Mouse (Mus musculus) layer of hippocampus, adult 11-12 months (tissue): ENCODE results near the gene Kcng4.
A peak's percentile ranks its signal among the peaks of the same experiment; 100 is the strongest.

ENCODE experiments used
- DNase-seq: peaks from one replicate; pipeline ENCODE4 v3.0.0; 2022; ENCODE audit warnings: low spot score

The Kcng4 gene

GRCm38 (mm10) chr8:119616358-119616757, 19.1 kb downstream of the Kcng4 start:
- DNase-seq, result no peak

GRCm38 (mm10) chr8:119615096-119615495, 20.4 kb downstream of the Kcng4 start:
- no peak for DNase-seq

- DNase-seq, result no peak
Measured at GRCm38 (mm10) chr8:119612471-119612870, 23.0 kb downstream of the Kcng4 start, which contains the start of gene Adad2. Gene Adad2 (plus strand): TSS chr8:119612747.

- DNase-seq, result no peak
Measured at GRCm38 (mm10) chr8:119606224-119606623, 29.3 kb downstream of the Kcng4 start.

GRCm38 (mm10) chr8:119604996-119605395, 30.5 kb downstream of the Kcng4 start, which contains the start of gene Taf1c:
Gene Taf1c (minus strand): TSS chr8:119605222.
- peak; percentile 93 for DNase-seq

DNA sequence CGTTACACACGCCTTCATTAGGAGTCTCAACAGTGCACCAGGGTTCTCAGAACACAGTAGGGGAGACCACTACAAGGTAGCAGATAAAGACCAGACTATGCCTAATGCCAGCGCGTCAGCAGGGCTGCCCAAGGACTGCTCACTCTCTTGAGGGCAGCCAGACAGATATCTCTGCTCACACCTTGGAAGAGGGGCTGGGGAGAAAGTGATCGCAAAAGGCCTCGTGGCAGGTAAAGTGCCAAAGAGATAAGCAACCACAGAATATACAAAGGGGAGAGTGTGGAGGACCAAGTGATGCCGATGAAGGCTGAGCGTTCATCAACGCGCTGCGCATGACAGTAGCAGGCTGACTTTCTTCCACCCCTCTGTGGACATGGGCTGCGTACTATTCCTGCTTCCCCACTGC, 31.1 kb downstream of the Kcng4 start:
- DNase-seq, result no peak

DNA sequence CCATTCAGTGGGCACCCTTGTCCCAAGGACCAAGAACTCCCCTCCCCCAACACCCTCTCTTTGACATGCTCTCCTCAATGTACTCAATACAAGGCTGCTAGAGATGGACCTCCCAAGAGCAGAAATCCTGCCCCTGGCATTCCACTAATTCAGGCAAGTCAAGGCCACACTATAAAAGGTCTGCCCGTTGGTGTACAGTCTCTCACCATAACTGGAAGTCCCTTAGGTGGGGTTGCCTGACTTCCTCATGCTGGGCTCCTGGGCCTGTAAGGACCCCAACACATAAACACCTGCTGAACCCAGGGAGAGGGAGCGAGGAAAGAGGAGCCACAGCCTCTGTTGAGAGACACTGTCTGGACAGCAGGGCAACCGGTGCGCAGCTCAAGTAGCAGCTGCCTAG, 31.7 kb downstream of the Kcng4 start:
- no peak for DNase-seq

DNA sequence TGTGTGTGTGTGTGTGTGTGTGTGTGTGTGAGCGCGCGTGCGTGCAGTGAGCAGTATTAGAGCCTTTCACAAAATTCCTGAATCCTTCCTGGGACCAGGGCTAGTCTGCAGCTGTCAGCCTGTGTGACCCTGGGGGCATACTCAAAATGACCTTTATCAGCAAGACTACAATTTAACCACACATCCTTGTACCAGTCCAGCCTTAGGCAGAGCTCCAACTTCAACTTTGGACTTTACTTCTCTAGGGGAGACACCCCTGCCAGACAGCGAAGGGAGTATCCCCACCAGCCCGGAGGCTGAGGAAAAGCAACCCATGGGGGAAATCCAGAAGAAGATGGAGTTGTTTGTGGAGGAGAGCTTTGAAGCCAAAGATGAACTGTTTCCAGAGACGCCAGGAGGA, 44.0 kb downstream of the Kcng4 start:
- no peak for DNase-seq

- no peak for DNase-seq
Measured at GRCm38 (mm10) chr8:119590348-119590747, 45.1 kb downstream of the Kcng4 start.

DNA sequence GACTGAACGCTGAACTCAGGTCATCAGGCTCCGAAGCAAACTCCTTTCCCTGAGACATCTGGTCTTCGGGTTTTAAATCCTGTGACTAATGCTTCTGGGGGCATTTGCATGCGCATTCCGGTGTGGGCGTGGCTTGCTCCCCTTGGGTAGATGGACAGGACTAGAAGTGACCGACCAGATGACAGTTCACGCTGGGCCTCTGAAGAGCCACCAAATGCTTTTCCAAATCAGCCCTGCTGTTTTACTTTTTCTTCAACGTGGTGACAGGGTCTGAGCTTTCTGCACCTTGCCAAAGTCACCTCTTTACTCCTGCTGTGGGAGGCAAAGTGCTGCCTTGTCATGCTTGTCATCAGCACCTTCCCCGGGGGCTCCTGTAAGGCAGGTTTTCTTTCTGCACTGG, 46.6 kb downstream of the Kcng4 start:
- DNase-seq, result no peak

DNA sequence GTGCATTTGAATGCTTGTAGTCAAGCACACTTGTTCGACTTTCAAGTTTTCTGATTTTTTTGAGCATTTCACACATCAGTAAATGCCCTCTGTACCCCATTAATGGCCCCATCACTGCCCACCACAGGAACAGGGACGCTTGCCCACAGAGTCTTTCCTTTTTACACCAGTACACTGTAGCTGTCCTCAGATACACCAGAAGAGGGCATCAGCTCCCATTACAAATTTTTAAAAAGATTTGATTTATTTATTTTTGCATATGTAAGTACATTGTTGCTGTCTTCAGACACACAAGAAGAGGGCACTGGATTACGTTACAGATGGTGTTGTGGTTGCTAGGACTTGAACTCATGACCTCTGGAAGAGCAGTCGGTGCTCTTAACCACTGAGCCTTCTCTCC, 47.2 kb downstream of the Kcng4 start:
- DNase-seq, result no peak

DNA sequence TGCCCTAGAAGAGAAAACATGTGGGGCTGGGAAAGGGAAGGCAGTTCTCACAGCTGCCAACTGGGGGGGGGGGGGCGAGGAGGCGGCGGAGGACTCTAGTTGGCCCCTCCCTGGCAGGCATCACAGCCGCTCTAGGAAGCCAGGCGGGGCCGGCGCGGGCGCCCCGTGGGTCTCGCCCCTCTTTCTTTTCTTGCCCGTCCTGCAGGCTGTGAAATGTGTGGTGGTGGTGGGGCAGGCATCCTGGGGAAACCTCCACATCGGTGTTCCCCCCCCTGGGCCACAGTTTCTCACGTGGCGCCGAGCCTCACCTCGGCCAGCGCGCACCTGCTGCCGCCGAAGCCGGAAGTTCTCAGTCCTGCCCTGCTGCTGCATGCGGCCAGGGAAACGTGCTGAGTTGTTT, 49.6 kb downstream of the Kcng4 start:
- no peak for DNase-seq

DNA sequence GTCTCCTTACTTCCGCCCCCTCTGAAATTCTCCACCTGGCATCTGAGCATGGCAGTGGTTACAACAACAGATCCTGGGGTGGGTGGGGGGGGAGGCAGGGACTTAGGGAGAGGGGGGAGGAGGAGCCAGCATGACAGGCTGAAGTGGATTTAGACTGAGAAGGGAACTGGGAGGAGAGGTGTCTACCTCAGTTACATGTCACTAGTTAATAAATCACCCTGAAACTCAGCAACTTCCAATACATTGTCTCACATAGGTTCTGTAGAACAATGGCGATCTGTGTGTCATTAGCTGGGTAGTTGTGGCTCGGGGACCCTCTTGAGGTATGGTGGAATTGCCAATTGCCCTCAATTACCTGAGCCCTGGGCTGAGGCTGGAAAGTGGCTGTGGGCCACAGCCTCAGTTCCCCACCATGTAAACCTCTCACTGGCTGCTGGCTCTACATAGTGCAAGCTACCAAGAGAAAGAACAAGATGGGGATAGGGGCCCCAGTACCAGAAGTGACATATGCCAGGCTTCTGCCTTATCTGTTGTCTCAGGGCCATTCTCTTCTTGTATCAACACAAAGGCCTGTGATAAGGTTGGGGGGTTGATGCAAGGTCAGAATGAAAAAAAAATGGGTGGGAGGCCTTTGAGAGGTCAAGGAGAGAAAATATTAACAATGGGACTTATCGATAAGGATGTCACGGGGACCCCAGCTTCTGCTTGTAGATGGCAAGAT, 54.9 kb downstream of the Kcng4 start:
- DNase-seq, result no peak

DNA sequence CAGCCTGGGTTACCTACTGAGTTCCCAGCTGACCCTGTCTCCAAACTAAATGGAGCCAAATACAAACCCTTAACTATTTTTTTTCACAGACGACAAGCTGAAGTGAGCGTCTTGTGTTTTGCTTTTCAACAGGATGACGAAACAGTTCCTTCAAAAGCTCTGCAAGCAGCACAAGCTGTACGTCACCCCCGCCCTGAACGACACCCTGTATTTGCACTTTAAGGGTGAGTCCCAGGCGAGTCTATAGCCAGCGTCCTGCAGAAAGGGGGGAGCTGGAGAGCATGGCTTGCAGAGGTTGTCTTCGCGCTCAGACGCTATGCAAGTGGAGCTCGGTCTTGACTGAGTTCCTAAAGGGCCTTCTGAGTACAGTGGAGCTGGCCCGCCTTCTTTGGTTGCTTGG, 56.4 kb downstream of the Kcng4 start:
- no peak for DNase-seq

DNA sequence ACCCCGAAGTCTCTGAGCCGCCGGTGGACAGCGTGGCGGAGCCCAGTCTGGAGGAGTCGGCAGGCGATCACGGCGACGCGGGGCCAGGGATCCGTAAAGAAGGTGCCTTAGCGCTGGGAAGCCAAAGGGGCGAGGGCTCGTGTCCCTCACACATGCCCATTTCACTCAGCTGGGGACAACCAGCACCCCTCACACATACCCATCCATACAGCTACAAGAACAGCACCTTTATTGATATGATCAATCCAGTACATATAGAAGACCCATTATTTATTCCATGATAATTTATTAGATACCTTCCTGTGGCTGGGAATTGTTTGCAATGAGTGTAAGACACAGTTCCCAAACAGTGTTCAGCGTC, 60.1 kb downstream of the Kcng4 start:
- DNase-seq, result no peak

DNA sequence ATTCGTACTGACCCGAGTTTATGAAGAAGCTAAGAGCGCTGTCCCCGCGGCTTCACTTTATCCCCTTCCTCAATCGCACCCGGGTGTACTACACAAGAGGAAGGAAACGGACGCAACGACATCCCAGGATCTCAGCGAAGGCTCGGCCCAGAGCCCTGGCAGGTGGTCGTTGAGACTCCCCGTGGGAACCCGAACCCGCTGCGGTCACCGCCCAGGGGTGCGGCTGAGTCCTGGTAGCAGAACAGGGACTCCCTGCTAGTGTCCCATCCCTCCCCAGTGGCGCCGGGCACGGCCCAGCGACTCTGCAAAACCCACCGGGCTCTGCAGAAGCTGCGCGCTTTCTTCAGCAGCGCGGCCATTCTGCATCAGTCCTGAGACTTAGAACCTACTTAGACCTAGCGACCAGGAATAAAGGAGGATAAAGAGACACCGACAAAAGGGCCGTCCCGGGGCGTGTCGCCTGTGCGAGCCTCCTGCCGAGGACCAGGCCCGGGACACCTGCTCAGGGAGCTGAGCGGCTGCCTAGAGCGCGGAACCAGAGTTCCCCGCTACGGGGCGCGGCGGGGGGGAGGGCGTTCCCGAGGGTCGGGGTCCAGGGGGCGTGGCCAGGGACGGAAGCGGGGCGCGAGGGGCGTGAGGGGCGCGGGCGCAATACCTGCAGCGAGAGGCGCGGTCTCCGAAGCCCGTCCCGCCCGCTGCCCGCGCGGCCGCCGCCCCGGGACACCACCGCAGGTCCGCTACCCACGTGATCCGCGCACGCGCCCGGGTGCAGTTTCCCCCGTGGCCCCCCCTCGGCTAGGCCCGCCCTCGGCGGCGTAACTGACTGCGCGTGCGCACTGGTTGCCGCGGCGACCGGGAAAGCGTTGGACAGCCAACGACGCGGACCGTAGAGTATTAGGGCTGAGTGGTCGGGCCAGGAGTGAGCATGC, 60.8 kb downstream of the Kcng4 start, which contains the start of the genes Hsdl1 and Dnaaf1:
TSS of gene Hsdl1 (minus strand) at position 747 of the 929 bp plus-strand sequence.
TSS of gene Dnaaf1 (plus strand) at position 799 of the 929 bp plus-strand sequence.
- DNase-seq, result peak; percentile 94
